Mouse (Mus musculus) midbrain, embryonic 14.5 days (tissue): ENCODE data around the gene Atrip. TPM values are rescaled to one million over a fixed set of nuclear protein-coding genes. Genes with fewer than 3 reads are reported as not detected.

Source experiments
- ATAC-seq: fragments of 200-750 bp; cut with Nextera tagmentation; 2 replicates; pipeline ENCODE4 v1.8.0; 2017; ENCODE audit warnings: moderate number of reproducible peaks, moderate library complexity; ENCODE audit not compliant: low FRiP score, low TSS enrichment
- DNase-seq: peaks from one replicate; pipeline ENCODE4 v3.0.0-alpha.2; 2015
- H3K27ac ChIP-seq: fragments of 300-500 bp; sonication (generic); replicated peaks from 2 replicates; pipeline ENCODE4 v1.5.1; 2014; ENCODE audit warnings: mild to moderate bottlenecking, low read depth, low read length, moderate library complexity
- H3K27me3 ChIP-seq: fragments of 300-500 bp; sonication (generic); 2 replicates; pipeline ENCODE4 v1.6.1; 2014; ENCODE audit warnings: low read length, control low read depth, mixed read lengths; ENCODE audit not compliant: control insufficient read depth, insufficient read depth
- H3K36me3 ChIP-seq: fragments of 300-500 bp; sonication (generic); 2 replicates; pipeline ENCODE4 v1.6.1; 2014; ENCODE audit warnings: low read length, control low read depth; ENCODE audit not compliant: control insufficient read depth, insufficient read depth
- H3K4me1 ChIP-seq: fragments of 300-500 bp; sonication (generic); 2 replicates; pipeline ENCODE4 v1.6.1; 2014; ENCODE audit warnings: mild to moderate bottlenecking, antibody characterized with exemption, low read length, control low read depth; ENCODE audit not compliant: control insufficient read depth, insufficient read depth
- H3K4me2 ChIP-seq: fragments of 300-500 bp; sonication (generic); 2 replicates; pipeline ENCODE4 v1.6.1; 2014; ENCODE audit warnings: mild to moderate bottlenecking, low read length, moderate library complexity
- H3K4me3 ChIP-seq: fragments of 300-500 bp; sonication (generic); replicated peaks from 2 replicates; pipeline ENCODE4 v1.5.1; 2014; ENCODE audit warnings: low read depth, low read length
- H3K9ac ChIP-seq: fragments of 300-500 bp; sonication (generic); replicated peaks from 2 replicates; pipeline ENCODE4 v1.6.1; 2014; ENCODE audit warnings: mild to moderate bottlenecking, low read length, moderate library complexity
- H3K9me3 ChIP-seq: fragments of 300-500 bp; sonication (generic); 2 replicates; pipeline ENCODE4 v1.6.1; 2016; ENCODE audit warnings: low read length, control low read depth, mixed read lengths; ENCODE audit not compliant: control insufficient read depth
- WGBS: fragments of 180-500 bp; shearing (Covaris S2); extraction: QIAGEN DNeasy Blood & Tissue Kit; methylation state at CpG from one replicate; pipeline ENCODE4 v1.1.7; 2014; 5-methylcytosine and 5-hydroxymethylcytosine counted together
- polyA plus RNA-seq: library from polyadenylated mRNA; unstranded; fragments of >200 nt; fragmentation: Nextera tagmentation; extraction: Ambion mirVana; gene quantifications from 2 replicates; pipeline ENCODE4 v1.2.1, GENCODE M21; 2014

Atrip gene
- polyA plus RNA-seq, 1 experiment from 2014 or later = 26.5 TPM

DNA sequence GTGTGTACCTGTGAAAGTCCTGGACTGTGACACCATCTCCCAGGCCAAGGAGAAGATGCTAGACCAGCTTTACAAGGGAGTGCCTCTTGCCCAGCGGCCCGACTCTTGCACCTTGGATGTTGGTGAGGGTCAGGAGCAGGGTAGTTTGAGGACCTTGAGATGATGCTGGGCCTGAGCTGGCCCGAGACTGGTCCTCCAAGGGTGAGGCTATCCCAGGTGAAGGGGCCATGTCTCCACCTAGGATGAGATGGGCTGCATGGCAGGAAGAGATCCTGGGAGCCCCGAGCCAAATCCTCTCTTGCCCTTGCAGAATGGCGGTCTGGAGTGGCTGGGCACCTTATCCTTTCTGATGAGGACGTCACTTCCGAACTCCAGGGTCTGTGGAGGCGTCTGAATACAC is 39.4 kb upstream of the Atrip start:
- no peak overlapping the region for H3K4me2 ChIP-seq
- H3K4me1 ChIP-seq = no peaks in the 10 kb centered on the region
- no peak overlapping the region for H3K9ac ChIP-seq
- WGBS = 92% methylated on average over 8 of the region's 8 CpGs
- H3K4me3 ChIP-seq = no peak overlapping the region
- H3K36me3 ChIP-seq = peaks cover 100% of the 10 kb centered on the region
- H3K9me3 ChIP-seq = no peaks in the 10 kb centered on the region
- no peaks in the 10 kb centered on the region for H3K27me3 ChIP-seq
- DNase-seq (no peak), ATAC-seq (no peak)
- H3K27ac ChIP-seq = no peak overlapping the region

DNA sequence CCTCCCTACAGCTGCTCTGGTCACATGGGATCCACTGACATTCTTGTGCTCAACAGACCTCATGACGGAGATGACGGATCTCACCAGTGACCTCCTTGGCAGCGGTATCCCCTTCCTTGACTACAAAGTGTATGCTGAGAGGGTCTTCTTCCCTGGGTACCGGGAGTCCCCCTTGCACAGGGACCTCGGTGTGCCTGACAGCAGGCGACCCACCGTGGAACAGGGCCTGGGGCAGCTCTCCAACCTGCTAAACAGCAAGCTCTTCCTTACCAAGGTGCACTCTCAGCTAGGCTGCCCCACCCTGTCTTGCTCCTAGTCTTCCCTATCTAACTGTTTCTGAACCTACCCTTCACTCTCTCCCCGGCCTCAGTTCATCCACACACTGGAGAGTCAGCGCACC is 37.7 kb upstream of the Atrip start:
- 96% methylated on average over 9 of the region's 9 CpGs for WGBS
- H3K4me2 ChIP-seq = no peak overlapping the region
- no peak overlapping the region for H3K9ac ChIP-seq
- H3K27ac ChIP-seq = no peak overlapping the region
- H3K4me3 ChIP-seq = no peak overlapping the region
- no peaks in the 10 kb centered on the region for H3K27me3 ChIP-seq
- no peaks in the 10 kb centered on the region for H3K9me3 ChIP-seq
- no peaks in the 10 kb centered on the region for H3K4me1 ChIP-seq
- DNase-seq = no peak
- no peak for ATAC-seq
- peaks cover 99% of the 10 kb centered on the region for H3K36me3 ChIP-seq

DNA sequence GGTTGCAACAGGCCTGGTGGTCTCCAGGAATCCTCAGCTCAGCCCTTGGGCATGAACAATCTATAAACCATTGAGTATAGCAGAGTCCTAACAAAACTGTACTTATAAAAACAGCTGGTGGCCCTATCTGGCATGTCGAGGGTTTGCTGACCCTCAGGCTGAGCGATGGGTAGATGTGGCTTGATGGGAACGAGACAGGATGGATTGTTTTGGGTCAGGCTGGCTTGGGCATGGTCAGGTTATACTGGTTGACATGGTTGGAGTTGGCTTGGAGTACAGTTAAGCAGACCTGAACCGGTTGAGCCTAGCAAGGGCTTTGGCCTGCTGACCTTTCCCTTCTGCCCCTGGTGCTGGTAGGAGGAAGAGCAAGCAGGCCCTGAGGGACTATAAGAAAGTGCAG is 37.2 kb upstream of the Atrip start:
- Histone ChIP-seq H3K27me3 (no peaks in the 10 kb centered on the region), H3K36me3 (peaks cover 99% of the 10 kb centered on the region), H3K9me3 (no peaks in the 10 kb centered on the region), H3K4me2 (no peak overlapping the region), H3K4me1 (no peaks in the 10 kb centered on the region), H3K9ac (no peak overlapping the region), H3K4me3 (no peak overlapping the region), H3K27ac (no peak overlapping the region)
- no peak for ATAC-seq
- DNase-seq = no peak
- 91% methylated on average over 4 of the region's 4 CpGs for WGBS

DNA sequence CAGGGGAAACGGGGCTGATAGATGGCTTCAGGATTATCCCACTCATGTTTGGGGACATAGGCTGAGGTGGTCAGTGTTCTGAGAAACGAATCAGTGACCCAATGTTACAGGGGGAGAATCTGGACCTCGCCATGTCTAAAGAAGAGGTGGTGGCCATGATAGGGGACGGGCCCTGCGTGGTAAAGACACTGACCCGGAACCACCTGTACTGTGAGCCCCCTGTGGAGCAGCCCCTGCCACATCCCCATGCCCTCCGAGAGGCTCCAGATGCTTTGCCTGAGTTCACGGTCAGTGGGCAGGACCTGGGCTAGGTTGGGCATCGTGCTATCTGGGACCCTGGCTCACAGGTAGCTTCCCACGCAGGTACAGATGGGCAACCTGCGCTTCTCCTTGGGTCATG is 36.3 kb upstream of the Atrip start:
- Histone ChIP-seq H3K4me3 (no peak overlapping the region), H3K4me2 (no peak overlapping the region), H3K9me3 (no peaks in the 10 kb centered on the region), H3K4me1 (no peaks in the 10 kb centered on the region), H3K36me3 (peaks cover 99% of the 10 kb centered on the region), H3K27ac (no peak overlapping the region), H3K27me3 (no peaks in the 10 kb centered on the region), H3K9ac (no peak overlapping the region)
- 92% methylated on average over 11 of the region's 11 CpGs for WGBS
- ATAC-seq (no peak), DNase-seq (no peak)

DNA sequence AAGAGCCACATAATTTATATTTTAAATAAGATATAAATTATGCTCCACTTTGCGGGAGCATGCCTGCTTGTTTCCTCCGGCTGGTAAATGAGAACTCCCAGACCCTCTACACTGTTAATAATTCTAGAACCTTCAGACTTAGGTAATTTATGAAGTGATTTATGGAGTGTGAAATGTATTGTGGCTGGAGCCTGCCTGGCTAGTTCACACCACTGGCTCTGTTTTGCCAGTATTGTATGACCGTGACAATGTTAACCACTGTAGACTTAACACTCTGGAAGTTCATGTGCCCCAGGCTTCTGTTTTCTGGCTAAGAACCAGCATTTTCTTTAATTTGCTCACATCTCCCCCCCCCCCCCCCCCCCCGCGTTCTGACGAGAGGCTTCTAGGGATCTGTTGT is 33.4 kb upstream of the Atrip start:
- H3K36me3 ChIP-seq = peaks cover 99% of the 10 kb centered on the region
- H3K4me2 ChIP-seq = no peak overlapping the region
- ATAC-seq (no peak), DNase-seq (no peak)
- H3K9me3 ChIP-seq = no peaks in the 10 kb centered on the region
- H3K4me1 ChIP-seq = no peaks in the 10 kb centered on the region; the same call in 1 of the 2 replicates
- 92% methylated on average over 6 of the region's 6 CpGs for WGBS
- no peak overlapping the region for H3K4me3 ChIP-seq
- H3K27me3 ChIP-seq = no peaks in the 10 kb centered on the region
- no peak overlapping the region for H3K9ac ChIP-seq
- H3K27ac ChIP-seq = no peak overlapping the region

DNA sequence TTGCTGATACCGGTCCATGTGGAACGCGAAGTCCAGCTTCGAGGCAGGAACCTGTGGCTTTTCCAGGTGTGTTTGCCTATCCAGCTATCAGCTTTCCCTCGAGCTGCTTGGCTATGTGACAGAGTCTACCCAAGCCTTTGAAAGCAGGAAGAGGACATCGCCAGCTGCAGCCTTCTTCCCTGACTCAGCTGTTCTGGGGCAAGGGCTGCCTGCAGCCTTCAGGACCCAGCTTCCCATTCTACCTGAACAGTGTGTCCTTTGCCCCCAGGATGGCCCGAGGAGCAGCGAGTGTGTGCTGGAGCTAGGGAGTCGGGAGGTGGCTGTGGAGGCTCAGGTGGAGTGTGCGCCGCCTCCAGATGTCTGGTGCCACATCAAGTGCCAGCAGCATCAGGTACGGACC is 31.7 kb upstream of the Atrip start:
- Histone ChIP-seq H3K27ac (no peak overlapping the region), H3K4me1 (no peaks in the 10 kb centered on the region; the same call in 1 of the 2 replicates), H3K9me3 (no peaks in the 10 kb centered on the region), H3K4me3 (no peak overlapping the region), H3K4me2 (no peak overlapping the region), H3K27me3 (no peaks in the 10 kb centered on the region), H3K36me3 (peaks cover 95% of the 10 kb centered on the region), H3K9ac (no peak overlapping the region)
- 96% methylated on average over 12 of the region's 12 CpGs for WGBS
- DNase-seq (no peak), ATAC-seq (no peak)

DNA sequence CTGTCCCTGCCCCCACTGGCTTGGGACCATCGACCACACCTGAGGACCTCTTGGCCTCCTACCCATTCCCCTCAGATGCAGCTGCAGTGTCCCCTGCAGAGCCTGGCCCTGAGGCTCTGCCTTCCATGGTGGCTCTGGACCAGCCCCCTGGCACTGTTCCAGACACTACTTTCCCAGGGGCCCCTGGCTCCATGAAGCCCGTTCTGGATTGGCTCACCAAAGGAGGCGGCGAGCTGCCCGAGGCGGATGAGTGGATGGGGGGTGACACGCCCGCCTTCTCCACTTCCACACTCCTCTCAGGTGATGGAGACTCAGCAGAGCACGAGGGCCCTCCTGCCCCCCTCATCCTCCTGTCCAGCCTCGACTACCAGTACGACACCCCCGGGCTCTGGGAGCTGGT is 31.1 kb upstream of the Atrip start:
- no peaks in the 10 kb centered on the region for H3K9me3 ChIP-seq

DNA sequence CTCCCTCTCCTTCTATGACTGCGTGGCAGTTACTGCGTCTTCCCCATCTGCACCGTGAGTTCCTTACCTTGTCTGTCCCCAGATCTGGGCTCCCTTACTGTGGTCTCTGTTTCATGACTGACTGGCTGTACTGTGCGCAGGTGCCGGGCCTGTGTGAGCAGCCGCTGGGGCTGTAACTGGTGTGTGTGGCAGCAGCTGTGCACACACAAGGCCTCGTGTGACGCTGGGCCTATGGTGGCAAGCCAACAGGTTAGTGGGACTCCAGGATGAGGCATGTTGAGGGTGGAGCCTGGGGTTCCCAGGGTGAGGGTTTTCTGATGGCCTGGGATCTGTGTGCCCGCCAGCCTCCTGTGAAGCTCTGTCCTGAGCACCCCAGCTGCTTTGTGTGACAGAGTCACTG is 30.2 kb upstream of the Atrip start:
- Histone ChIP-seq H3K9ac (no peak overlapping the region), H3K27ac (no peak overlapping the region), H3K4me3 (no peak overlapping the region), H3K4me2 (no peak overlapping the region), H3K4me1 (peaks cover 4% of the 10 kb centered on the region), H3K9me3 (no peaks in the 10 kb centered on the region), H3K27me3 (no peaks in the 10 kb centered on the region), H3K36me3 (peaks cover 95% of the 10 kb centered on the region)
- WGBS = 91% methylated on average over 9 of the region's 9 CpGs
- no peak for ATAC-seq
- DNase-seq = no peak

More for the DNA sequence above, 31.1 kb upstream of the Atrip start:
- Histone ChIP-seq H3K27me3 (no peaks in the 10 kb centered on the region), H3K27ac (no peak overlapping the region), H3K4me2 (no peak overlapping the region), H3K36me3 (peaks cover 95% of the 10 kb centered on the region), H3K9ac (no peak overlapping the region), H3K4me1 (no peaks in the 10 kb centered on the region; the same call in 1 of the 2 replicates), H3K4me3 (no peak overlapping the region)
- DNase-seq = peak; percentile 64
- WGBS = 78% methylated on average over 12 of the region's 12 CpGs
- 0 out of 2 replicates have a peak, but pooled peaks have one; percentile 41 for ATAC-seq

DNA sequence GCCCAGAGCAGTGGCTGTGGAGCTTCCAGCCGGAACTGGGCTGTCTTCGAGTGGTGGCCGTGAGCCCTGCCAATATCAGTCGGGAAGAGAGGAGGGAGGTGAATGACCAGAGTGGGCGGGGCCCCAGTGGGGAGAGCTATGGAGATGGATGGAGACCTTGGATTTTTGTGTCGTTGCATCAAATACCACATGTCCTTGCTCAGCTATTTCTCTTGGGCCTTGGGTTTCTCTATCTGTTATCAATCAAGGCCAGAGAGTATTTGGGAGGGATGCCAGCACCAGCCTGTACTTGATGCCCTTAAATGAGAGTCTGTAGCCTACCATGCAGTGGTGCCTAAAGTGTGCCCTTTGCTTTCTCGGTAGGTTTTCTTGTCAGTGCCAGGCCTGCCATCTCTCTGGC is 29.3 kb upstream of the Atrip start:
- no peak for DNase-seq
- no peak for ATAC-seq
- Histone ChIP-seq H3K9ac (no peak overlapping the region), H3K4me3 (no peak overlapping the region), H3K4me2 (no peak overlapping the region), H3K4me1 (peaks cover 12% of the 10 kb centered on the region), H3K27ac (no peak overlapping the region), H3K9me3 (no peaks in the 10 kb centered on the region), H3K36me3 (peaks cover 86% of the 10 kb centered on the region), H3K27me3 (no peaks in the 10 kb centered on the region)
- WGBS = 82% methylated on average over 7 of the region's 7 CpGs
